Mouse (Mus musculus) right cerebral cortex, postnatal 4 days (tissue): ENCODE measurements around the gene Sdhaf2.
A peak's percentile ranks its signal among the peaks of the same experiment; 100 is the strongest.

Source experiments
- DNase-seq: peaks from one replicate; pipeline ENCODE4 v3.0.0-alpha.2; 2022

Sdhaf2 gene

GRCm38 (mm10) chr19:10497512-10498160 is 28.3 kb downstream of the Sdhaf2 start:
- no peak for DNase-seq

- DNase-seq = no peak
Measured at GRCm38 (mm10) chr19:10496976-10497375, 29.0 kb downstream of the Sdhaf2 start.

- DNase-seq = no peak
Measured at GRCm38 (mm10) chr19:10495670-10496069, 30.3 kb downstream of the Sdhaf2 start.

GRCm38 (mm10) chr19:10486264-10486738 is 39.6 kb downstream of the Sdhaf2 start:
- DNase-seq = peak; percentile 17

GRCm38 (mm10) chr19:10482703-10483102 is 43.2 kb downstream of the Sdhaf2 start, which contains the start of gene Ppp1r32:
Gene Ppp1r32, minus strand, starts transcription at chr19:10482928.
- DNase-seq = no peak

- DNase-seq = no peak
Measured at GRCm38 (mm10) chr19:10479541-10479940, 46.4 kb downstream of the Sdhaf2 start.

- DNase-seq = no peak
Measured at GRCm38 (mm10) chr19:10473779-10474178, 52.2 kb downstream of the Sdhaf2 start.

- DNase-seq = no peak
Measured at GRCm38 (mm10) chr19:10472958-10473357, 53.0 kb downstream of the Sdhaf2 start.

- DNase-seq = no peak
Measured at GRCm38 (mm10) chr19:10469171-10469658, 56.7 kb downstream of the Sdhaf2 start.

GRCm38 (mm10) chr19:10464427-10464826 is 61.5 kb downstream of the Sdhaf2 start:
- DNase-seq = no peak

GRCm38 (mm10) chr19:10461584-10461983 is 64.4 kb downstream of the Sdhaf2 start:
- DNase-seq = no peak

GRCm38 (mm10) chr19:10459907-10460306 is 66.0 kb downstream of the Sdhaf2 start:
- no peak for DNase-seq

GRCm38 (mm10) chr19:10458096-10458495 is 67.8 kb downstream of the Sdhaf2 start:
- no peak for DNase-seq

- DNase-seq = peak; percentile 72
Measured at GRCm38 (mm10) chr19:10457484-10457800, 68.5 kb downstream of the Sdhaf2 start.

GRCm38 (mm10) chr19:10456752-10457483 is 69.0 kb downstream of the Sdhaf2 start, which contains the start of gene Lrrc10b:
Gene Lrrc10b, minus strand, starts transcription at chr19:10457473.
- peak; percentile 75 for DNase-seq

GRCm38 (mm10) chr19:10455437-10455806 is 70.5 kb downstream of the Sdhaf2 start:
- DNase-seq = no peak

GRCm38 (mm10) chr19:10454718-10455436 is 71.1 kb downstream of the Sdhaf2 start:
- DNase-seq = no peak
